Mouse (Mus musculus): Measurements from ENCODE around the gene Rho. TPM values are rescaled to one million over a fixed set of nuclear protein-coding genes. Genes with fewer than 3 reads are reported as not detected.
A peak's percentile ranks its signal among the peaks of the same experiment; 100 is the strongest.

Rho gene
- total and polyA plus RNA-seq, 3 experiments, result 0.11 TPM; not detected in 2

- no peaks in the 10 kb centered on the region for H3K79me2 ChIP-seq (ENCODE audit: control insufficient read depth, insufficient read depth, low read length, poor library complexity)
- TF ChIP-seq CTCF (IDR thresholded peaks at IDR 0.05 in 2 of 3, conservative IDR thresholded peaks at IDR 0.05 in 1 of 3; ENCODE audit: control insufficient read depth in 1 of 3, insufficient read depth in 1 of 3, low read depth in 2 of 3, low read length in 3 of 3, poor library complexity in 1 of 3, severe bottlenecking in 1 of 3) (no peak), ZMIZ1 (IDR thresholded peaks at IDR 0.05; ENCODE audit: low read depth, low read length) (no peak), JUND (IDR thresholded peaks at IDR 0.05; ENCODE audit: low read depth, low read length) (no peak), RCOR1 (IDR thresholded peaks at IDR 0.05; ENCODE audit: low read depth, low read length) (no peak), TBP (IDR thresholded peaks at IDR 0.05; ENCODE audit: low read depth, low read length) (no peak), UBTF (IDR thresholded peaks at IDR 0.05; ENCODE audit: borderline replicate concordance, insufficient read depth, low read depth, low read length) (no peak), CHD1 (IDR thresholded peaks at IDR 0.05; ENCODE audit: low read depth, low read length) (no peak), NRF1 (IDR thresholded peaks at IDR 0.05; ENCODE audit: insufficient read depth, low read depth, low read length, poor library complexity, severe bottlenecking) (no peak), POLR2AphosphoS5 (IDR thresholded peaks at IDR 0.05; ENCODE audit: borderline replicate concordance, low read depth, low read length) (no peak), SMC3 (IDR thresholded peaks at IDR 0.05; ENCODE audit: low read depth, low read length) (no peak), E2F4 (IDR thresholded peaks at IDR 0.05; ENCODE audit: borderline replicate concordance, low read depth, low read length) (no peak), ZKSCAN1 (IDR thresholded peaks at IDR 0.05; ENCODE audit: low read depth, low read length) (no peak), GABPA (IDR thresholded peaks at IDR 0.05; ENCODE audit: low read depth, low read length) (no peak), MAZ (IDR thresholded peaks at IDR 0.05; ENCODE audit: low read depth, low read length) (no peak), MYB (IDR thresholded peaks at IDR 0.05; ENCODE audit: low read depth, low read length) (no peak), CHD2 (IDR thresholded peaks at IDR 0.05; ENCODE audit: low read length) (no peak)
- H3K9me3 ChIP-seq (replicated peaks; ENCODE audit: insufficient read depth, low read length), result no peaks in the 10 kb centered on the region
- H3K27ac ChIP-seq (ENCODE audit: control insufficient read depth, low read depth, low read length), result no peak overlapping the region
- no peak overlapping the region for H3K4me3 ChIP-seq (ENCODE audit: control insufficient read depth in 1 of 2, insufficient read depth in 1 of 2, low read depth in 2 of 2, low read length in 2 of 2)
- no peaks in the 10 kb centered on the region for H3K36me3 ChIP-seq (ENCODE audit: control insufficient read depth in 1 of 2, insufficient read depth in 2 of 2, low read length in 2 of 2)
- no peaks in the 10 kb centered on the region for H3K4me1 ChIP-seq (ENCODE audit: control insufficient read depth in 1 of 2, insufficient read depth in 2 of 2, low read length in 2 of 2)
- DNase-seq (ENCODE audit: low read depth, low spot score), result no peak
- H3K27me3 ChIP-seq (ENCODE audit: control insufficient read depth in 1 of 2, insufficient read depth in 2 of 2, low read length in 2 of 2), result no peaks in the 10 kb centered on the region
- no peak overlapping the region for H3K9ac ChIP-seq (ENCODE audit: control insufficient read depth, low read depth, low read length, poor library complexity, severe bottlenecking)
Measured at GRCm38 (mm10) chr6:115969103-115969502, 37.6 kb downstream of the Rho start.

GRCm38 (mm10) chr6:115969952-115970351 is 38.4 kb downstream of the Rho start:
- H3K27ac ChIP-seq (ENCODE audit: control insufficient read depth, low read depth, low read length), result no peak overlapping the region
- no peaks in the 10 kb centered on the region for H3K27me3 ChIP-seq (ENCODE audit: control insufficient read depth in 1 of 2, insufficient read depth in 2 of 2, low read length in 2 of 2)
- no peaks in the 10 kb centered on the region for H3K9me3 ChIP-seq (replicated peaks; ENCODE audit: insufficient read depth, low read length)
- H3K36me3 ChIP-seq (ENCODE audit: control insufficient read depth in 1 of 2, insufficient read depth in 2 of 2, low read length in 2 of 2), result no peaks in the 10 kb centered on the region
- no peak overlapping the region for H3K4me3 ChIP-seq (ENCODE audit: control insufficient read depth in 1 of 2, insufficient read depth in 1 of 2, low read depth in 2 of 2, low read length in 2 of 2)
- no peaks in the 10 kb centered on the region for H3K79me2 ChIP-seq (ENCODE audit: control insufficient read depth, insufficient read depth, low read length, poor library complexity)
- DNase-seq (ENCODE audit: low read depth, low spot score), result peak; percentile 29
- TF ChIP-seq HCFC1 (IDR thresholded peaks at IDR 0.05; ENCODE audit: low read depth, low read length) (no peak), TAL1 (IDR thresholded peaks at IDR 0.05; ENCODE audit: low read length) (no peak), JUND (IDR thresholded peaks at IDR 0.05; ENCODE audit: low read depth, low read length) (no peak), POLR2AphosphoS5 (IDR thresholded peaks at IDR 0.05; ENCODE audit: borderline replicate concordance, low read depth, low read length) (no peak), USF2 (IDR thresholded peaks at IDR 0.05; ENCODE audit: borderline replicate concordance in 1 of 2, insufficient read depth in 1 of 2, low read depth in 1 of 2, low read length in 2 of 2) (no peak), ZKSCAN1 (IDR thresholded peaks at IDR 0.05; ENCODE audit: low read depth, low read length) (no peak), BHLHE40 (IDR thresholded peaks at IDR 0.05; ENCODE audit: borderline replicate concordance, low read depth, low read length) (no peak), ETS1 (IDR thresholded peaks at IDR 0.05; ENCODE audit: low read depth, low read length) (no peak), CHD1 (IDR thresholded peaks at IDR 0.05; ENCODE audit: low read depth, low read length) (no peak), RCOR1 (IDR thresholded peaks at IDR 0.05; ENCODE audit: low read depth, low read length) (no peak), MEF2A (IDR thresholded peaks at IDR 0.05; ENCODE audit: extremely low read depth, insufficient replicate concordance, low read depth, low read length, poor library complexity, severe bottlenecking) (no peak), MYB (IDR thresholded peaks at IDR 0.05; ENCODE audit: low read depth, low read length) (no peak), GABPA (IDR thresholded peaks at IDR 0.05; ENCODE audit: low read depth, low read length) (no peak), MAFK (IDR thresholded peaks at IDR 0.05; ENCODE audit: borderline replicate concordance, low read depth, low read length) (no peak), TCF12 (IDR thresholded peaks at IDR 0.05; ENCODE audit: low read depth, low read length) (no peak), POLR2AphosphoS2 (IDR thresholded peaks at IDR 0.05; ENCODE audit: low read length) (no peak), POLR2A (IDR thresholded peaks at IDR 0.05; ENCODE audit: control insufficient read depth in 1 of 2, insufficient read depth in 1 of 2, low read depth in 1 of 2, low read length in 2 of 2, poor library complexity in 1 of 2) (no peak), ZMIZ1 (IDR thresholded peaks at IDR 0.05; ENCODE audit: low read depth, low read length) (no peak), KAT2A (conservative IDR thresholded peaks at IDR 0.05; ENCODE audit: low read depth, low read length) (no peak), MAZ (IDR thresholded peaks at IDR 0.05; ENCODE audit: low read depth, low read length) (no peak)
- no peak overlapping the region for H3K9ac ChIP-seq (ENCODE audit: control insufficient read depth, low read depth, low read length, poor library complexity, severe bottlenecking)
- no peaks in the 10 kb centered on the region for H3K4me1 ChIP-seq (ENCODE audit: control insufficient read depth in 1 of 2, insufficient read depth in 2 of 2, low read length in 2 of 2)
